Mouse (Mus musculus): ENCODE results near the gene Bicc1.

GRCm38 (mm10) chr10:71150486-71150885 lies 9.0 kb downstream of the Bicc1 start:
- no peak for TF ChIP-seq CTCF (IDR thresholded peaks at IDR 0.05)
- no peak for TF ChIP-seq POLR2A (IDR thresholded peaks at IDR 0.05; ENCODE audit: insufficient read depth, low read depth, low read length)
- no peak for TF ChIP-seq EP300 (IDR thresholded peaks at IDR 0.05; ENCODE audit: insufficient read depth, low read depth, low read length)

Data from heart, adult 2 months (tissue).